Mouse (Mus musculus): ENCODE data around the gene I830077J02Rik. TPM values are rescaled to one million over a fixed set of nuclear protein-coding genes. Genes with fewer than 3 reads are reported as not detected.

The I830077J02Rik gene
- total and polyA plus RNA-seq, 3 experiments: 2.8 to 9.4 TPM; not detected in 1

DNA sequence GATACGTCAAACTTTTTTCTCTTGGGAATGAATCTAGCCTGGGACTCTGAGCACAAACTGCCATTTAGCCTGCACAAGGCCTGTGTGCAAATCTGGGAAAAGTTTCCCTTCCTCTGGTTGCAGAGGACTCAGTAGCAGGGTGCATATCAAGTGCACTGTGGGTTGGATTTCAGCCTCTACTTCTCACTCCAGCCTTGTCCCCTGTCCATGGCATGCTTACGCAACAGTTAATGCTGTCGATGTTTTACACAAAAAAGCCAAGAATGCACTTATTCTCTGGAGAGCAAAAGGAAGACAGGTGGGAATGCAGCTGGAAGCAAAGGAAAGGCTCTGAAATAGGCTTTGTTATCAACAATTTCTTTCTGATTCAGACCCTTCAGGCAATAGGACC is 14.1 kb downstream of the I830077J02Rik start:
- H3K4me3 ChIP-seq (ENCODE audit: control insufficient read depth in 1 of 2, insufficient read depth in 1 of 2, low read depth in 2 of 2, low read length in 2 of 2): no peak overlapping the region
- TF ChIP-seq RAD21 (IDR thresholded peaks at IDR 0.05; ENCODE audit: low read depth, low read length) (no peak), CHD1 (IDR thresholded peaks at IDR 0.05; ENCODE audit: low read depth, low read length) (no peak), EP300 (IDR thresholded peaks at IDR 0.05; ENCODE audit: low read depth in 1 of 2, low read length in 2 of 2) (no peak), ZC3H11A (IDR thresholded peaks at IDR 0.05; ENCODE audit: low read depth, low read length) (no peak), MYC (IDR thresholded peaks at IDR 0.05; ENCODE audit: low read depth, low read length) (no peak), MAX (IDR thresholded peaks at IDR 0.05; ENCODE audit: low read length) (no peak), CTCF (IDR thresholded peaks at IDR 0.05 in 2 of 3, conservative IDR thresholded peaks at IDR 0.05 in 1 of 3; ENCODE audit: control insufficient read depth in 1 of 3, insufficient read depth in 1 of 3, low read depth in 2 of 3, low read length in 3 of 3, poor library complexity in 1 of 3, severe bottlenecking in 1 of 3) (no peak), GABPA (IDR thresholded peaks at IDR 0.05; ENCODE audit: low read depth, low read length) (no peak), MEF2A (IDR thresholded peaks at IDR 0.05; ENCODE audit: extremely low read depth, insufficient replicate concordance, low read depth, low read length, poor library complexity, severe bottlenecking) (no peak), POLR2AphosphoS2 (IDR thresholded peaks at IDR 0.05; ENCODE audit: low read length) (no peak), POLR2AphosphoS5 (IDR thresholded peaks at IDR 0.05; ENCODE audit: borderline replicate concordance, low read depth, low read length) (no peak), GATA1 (IDR thresholded peaks at IDR 0.05; ENCODE audit: low read depth, low read length) (no peak), TBP (IDR thresholded peaks at IDR 0.05; ENCODE audit: low read depth, low read length) (no peak), MXI1 (IDR thresholded peaks at IDR 0.05; ENCODE audit: low read depth, low read length) (no peak), NELFE (IDR thresholded peaks at IDR 0.05; ENCODE audit: low read depth, low read length) (no peak), TAL1 (IDR thresholded peaks at IDR 0.05; ENCODE audit: low read length) (no peak), ZMIZ1 (IDR thresholded peaks at IDR 0.05; ENCODE audit: low read depth, low read length) (no peak), NRF1 (IDR thresholded peaks at IDR 0.05; ENCODE audit: insufficient read depth, low read depth, low read length, poor library complexity, severe bottlenecking) (no peak)

DNA sequence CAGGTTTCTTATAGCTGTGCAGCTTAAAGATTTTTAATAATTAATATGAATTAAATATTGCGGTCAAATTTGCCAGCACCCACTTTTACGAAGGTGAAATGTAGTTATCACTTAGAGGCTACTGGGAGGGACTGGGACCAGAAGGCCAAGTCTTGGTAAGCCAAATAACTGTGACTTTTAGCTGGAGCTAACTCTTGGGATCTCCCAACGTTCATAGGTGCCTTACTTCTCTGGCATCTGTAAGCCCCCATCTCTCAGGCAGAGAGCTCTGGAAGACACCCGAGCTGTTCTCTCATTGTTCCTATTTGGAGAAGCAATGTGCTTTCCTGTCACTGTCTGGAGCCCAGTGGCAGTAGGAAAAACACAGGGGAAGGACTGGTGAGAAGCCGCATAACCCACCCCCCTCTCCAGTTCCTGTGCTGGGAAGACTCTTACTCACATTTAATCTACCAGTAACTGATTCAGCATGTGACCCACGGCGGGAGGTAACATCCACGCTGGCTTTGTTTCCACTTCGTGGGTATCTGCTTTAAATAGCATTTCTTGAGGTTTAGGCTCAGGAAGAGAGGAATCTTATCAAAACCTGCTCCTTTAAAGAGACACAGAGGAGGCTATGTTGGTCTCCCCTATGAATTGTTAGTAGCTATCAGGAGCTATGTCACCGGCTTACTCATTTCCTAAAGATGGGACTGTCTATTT is 14.7 kb downstream of the I830077J02Rik start:
- H3K27me3 ChIP-seq (ENCODE audit: control insufficient read depth in 1 of 2, insufficient read depth in 2 of 2, low read length in 2 of 2): no peaks in the 10 kb centered on the region
- DNase-seq (ENCODE audit: low read depth, low spot score): no peak
- H3K27ac ChIP-seq (ENCODE audit: control insufficient read depth, low read depth, low read length): peak overlapping the region; percentile 44; the same call in 1 of the 2 replicates
- peaks cover 36 to 62% of the 10 kb centered on the region in 2 experiments for H3K4me1 ChIP-seq (ENCODE audit: control insufficient read depth in 1 of 2, insufficient read depth in 2 of 2, low read length in 2 of 2)
- peaks cover 0 to 60% of the 10 kb centered on the region in 2 experiments; a peak in 2 of 4 replicates for H3K36me3 ChIP-seq (ENCODE audit: control insufficient read depth in 1 of 2, insufficient read depth in 2 of 2, low read length in 2 of 2)
- H3K79me2 ChIP-seq (ENCODE audit: control insufficient read depth, insufficient read depth, low read length, poor library complexity): no peaks in the 10 kb centered on the region
- no peak overlapping the region for H3K4me3 ChIP-seq (ENCODE audit: control insufficient read depth in 1 of 2, insufficient read depth in 1 of 2, low read depth in 2 of 2, low read length in 2 of 2)
- no peaks in the 10 kb centered on the region for H3K9me3 ChIP-seq (replicated peaks; ENCODE audit: insufficient read depth, low read length)
- H3K9ac ChIP-seq (ENCODE audit: control insufficient read depth, low read depth, low read length, poor library complexity, severe bottlenecking): no peak overlapping the region
- TF ChIP-seq ETS1 (IDR thresholded peaks at IDR 0.05; ENCODE audit: low read depth, low read length) (peak; percentile 79), EP300 (IDR thresholded peaks at IDR 0.05; ENCODE audit: low read depth in 1 of 2, low read length in 2 of 2) (peak; percentile 68 to 71), SMC3 (IDR thresholded peaks at IDR 0.05; ENCODE audit: low read depth, low read length) (no peak), BHLHE40 (IDR thresholded peaks at IDR 0.05; ENCODE audit: borderline replicate concordance, low read depth, low read length) (peak; percentile 69; the same call in 1 of the 2 replicates), NRF1 (IDR thresholded peaks at IDR 0.05; ENCODE audit: insufficient read depth, low read depth, low read length, poor library complexity, severe bottlenecking) (no peak), MEF2A (IDR thresholded peaks at IDR 0.05; ENCODE audit: extremely low read depth, insufficient replicate concordance, low read depth, low read length, poor library complexity, severe bottlenecking) (peak; percentile 91; the same call in 1 of the 2 replicates), MAFK (IDR thresholded peaks at IDR 0.05; ENCODE audit: borderline replicate concordance, low read depth, low read length) (no peak), ZNF384 (IDR thresholded peaks at IDR 0.05; ENCODE audit: low read depth, low read length) (no peak), GABPA (IDR thresholded peaks at IDR 0.05; ENCODE audit: low read depth, low read length) (no peak), CHD2 (IDR thresholded peaks at IDR 0.05; ENCODE audit: low read length) (no peak), POLR2A (IDR thresholded peaks at IDR 0.05; ENCODE audit: control insufficient read depth in 1 of 2, insufficient read depth in 1 of 2, low read depth in 1 of 2, low read length in 2 of 2, poor library complexity in 1 of 2) (no peak), RAD21 (IDR thresholded peaks at IDR 0.05; ENCODE audit: low read depth, low read length) (no peak), TBP (IDR thresholded peaks at IDR 0.05; ENCODE audit: low read depth, low read length) (no peak), GATA1 (IDR thresholded peaks at IDR 0.05; ENCODE audit: low read depth, low read length) (0 out of 2 replicates have a peak, but pooled peaks have one; percentile 36), MAX (IDR thresholded peaks at IDR 0.05; ENCODE audit: low read length) (no peak), USF2 (IDR thresholded peaks at IDR 0.05; ENCODE audit: borderline replicate concordance in 1 of 2, insufficient read depth in 1 of 2, low read depth in 1 of 2, low read length in 2 of 2) (no peak), ZKSCAN1 (IDR thresholded peaks at IDR 0.05; ENCODE audit: low read depth, low read length) (no peak), SIN3A (IDR thresholded peaks at IDR 0.05; ENCODE audit: low read length) (peak; percentile 60), POLR2AphosphoS5 (IDR thresholded peaks at IDR 0.05; ENCODE audit: borderline replicate concordance, low read depth, low read length) (no peak)

More for the DNA sequence above, 14.1 kb downstream of the I830077J02Rik start:
- no peak for DNase-seq (ENCODE audit: low read depth, low spot score)
- Histone ChIP-seq H3K9ac (ENCODE audit: control insufficient read depth, low read depth, low read length, poor library complexity, severe bottlenecking) (no peak overlapping the region), H3K9me3 (replicated peaks; ENCODE audit: insufficient read depth, low read length) (no peaks in the 10 kb centered on the region), H3K27ac (ENCODE audit: control insufficient read depth, low read depth, low read length) (peak overlapping the region; percentile 43), H3K27me3 (ENCODE audit: control insufficient read depth in 1 of 2, insufficient read depth in 2 of 2, low read length in 2 of 2) (no peaks in the 10 kb centered on the region), H3K4me1 (ENCODE audit: control insufficient read depth in 1 of 2, insufficient read depth in 2 of 2, low read length in 2 of 2) (peaks cover 32 to 59% of the 10 kb centered on the region in 2 experiments), H3K79me2 (ENCODE audit: control insufficient read depth, insufficient read depth, low read length, poor library complexity) (no peaks in the 10 kb centered on the region), H3K36me3 (ENCODE audit: control insufficient read depth in 1 of 2, insufficient read depth in 2 of 2, low read length in 2 of 2) (peaks cover 0 to 56% of the 10 kb centered on the region in 2 experiments; a peak in 2 of 4 replicates)

Data from MEL (cell line).